Mouse (Mus musculus) MEL (cell line): ENCODE results near the gene Msrb2.

Experiments
- CTCF ChIP-seq, 3 experiments: IDR thresholded peaks in 2 of 3; conservative IDR thresholded peaks in 1 of 3; 2 replicates each; pipeline ENCODE4 v1.5.1; 2011 to 2012; ENCODE audit warnings: low read length in 3 of 3, low read depth in 2 of 3, mild to moderate bottlenecking in 2 of 3, improper control_type of control experiment in 1 of 3, inconsistent platforms in 1 of 3, mixed read lengths in 1 of 3, moderate library complexity in 1 of 3; ENCODE audit not compliant: control insufficient read depth in 1 of 3, insufficient read depth in 1 of 3, poor library complexity in 1 of 3, severe bottlenecking in 1 of 3
- E2F4 ChIP-seq: IDR thresholded peaks from 2 replicates; pipeline ENCODE4 v1.6.1; 2011; ENCODE audit warnings: low read depth, low read length, improper control_type of control experiment, borderline replicate concordance
- GABPA ChIP-seq: IDR thresholded peaks from 2 replicates; pipeline ENCODE4 v1.6.1; 2012; ENCODE audit warnings: low read depth, mild to moderate bottlenecking, inconsistent platforms, low read length, improper control_type of control experiment, moderate library complexity
- GATA1 ChIP-seq: IDR thresholded peaks from 2 replicates; pipeline ENCODE4 v1.6.1; 2011; ENCODE audit warnings: low read depth, low read length, improper control_type of control experiment
- HCFC1 ChIP-seq: IDR thresholded peaks from 2 replicates; pipeline ENCODE4 v1.6.1; 2012; ENCODE audit warnings: low read depth, mild to moderate bottlenecking, inconsistent platforms, low read length, improper control_type of control experiment, moderate library complexity
- POLR2A ChIP-seq, 2 experiments: IDR thresholded peaks; 2 replicates each; pipeline ENCODE4 v1.6.1; 2011 to 2012; ENCODE audit warnings: low read length in 2 of 2, mild to moderate bottlenecking in 2 of 2, control low read depth in 1 of 2, improper control_type of control experiment in 1 of 2, low read depth in 1 of 2, moderate library complexity in 1 of 2; ENCODE audit not compliant: control insufficient read depth in 1 of 2, insufficient read depth in 1 of 2, poor library complexity in 1 of 2
- RAD21 ChIP-seq: IDR thresholded peaks from 2 replicates; pipeline ENCODE4 v1.6.1; 2011; ENCODE audit warnings: mild to moderate bottlenecking, low read depth, low read length, improper control_type of control experiment
- UBTF ChIP-seq: IDR thresholded peaks from 2 replicates; pipeline ENCODE4 v1.6.1; 2012; ENCODE audit warnings: low read depth, mild to moderate bottlenecking, inconsistent platforms, low read length, improper control_type of control experiment, moderate library complexity, borderline replicate concordance; ENCODE audit not compliant: insufficient read depth

GRCm38 (mm10) chr2:19388329-19389103, 17.3 kb downstream of the Msrb2 start:
- TF ChIP-seq HCFC1 (no peak), CTCF (IDR thresholded peaks at IDR 0.05 in 2 of 3, conservative IDR thresholded peaks at IDR 0.05 in 1 of 3; ENCODE audit: control insufficient read depth in 1 of 3, insufficient read depth in 1 of 3, low read depth in 2 of 3, low read length in 3 of 3, poor library complexity in 1 of 3, severe bottlenecking in 1 of 3) (no peak), RAD21 (no peak), GATA1 (no peak), E2F4 (no peak), GABPA (no peak), POLR2A (IDR thresholded peaks at IDR 0.05; ENCODE audit: control insufficient read depth in 1 of 2, insufficient read depth in 1 of 2, low read depth in 1 of 2, low read length in 2 of 2, poor library complexity in 1 of 2) (no peak), UBTF (no peak)
